Mouse (Mus musculus) forebrain, embryonic 14.5 days (tissue): ENCODE results near the gene Abcb7. TPM values are rescaled to one million over a fixed set of nuclear protein-coding genes. Genes with fewer than 3 reads are reported as not detected.

Experiments used
- polyA plus RNA-seq: library from polyadenylated mRNA; unstranded; fragments of >200 nt; fragmentation: Nextera tagmentation; extraction: Ambion mirVana; gene quantifications from 2 replicates; pipeline ENCODE4 v1.2.1, GENCODE M21; 2014

The Abcb7 gene
- polyA plus RNA-seq, 1 experiment from 2014 or later = 11.0 TPM

Other genes with a start within 250 kb of the Abcb7 start
- 9.7 and 13.6 TPM in 2 replicates for gene Nexmif, start 212.7 kb downstream of the Abcb7 start, polyA plus RNA-seq
- gene Uprt, start 69.0 kb upstream of the Abcb7 start, polyA plus RNA-seq = 1.2 and 1.6 TPM in 2 replicates